Mouse (Mus musculus) forelimb bud, embryonic 11.5 days (tissue): ENCODE measurements at regions not wholly inside any gene's neighbourhood (a gene's known extent, or its start where the extent isn't known, plus 50 kb on each side); places are given as distances from the start of the nearest gene placed in this dataset.

Source experiments
- DNase-seq: peaks from one replicate; pipeline ENCODE4 v3.0.0-alpha.2; 2012; ENCODE audit warnings: low read depth, low spot score

GRCm38 (mm10) chr3:134605356-134605771 is 223.4 kb upstream of the Tacr3 start:
- peak; percentile 28 for DNase-seq

- no peak for DNase-seq
Measured at GRCm38 (mm10) chr3:134610244-134610643, 218.6 kb upstream of the Tacr3 start.

GRCm38 (mm10) chr3:134611516-134612297 is 217.1 kb upstream of the Tacr3 start:
- no peak for DNase-seq

GRCm38 (mm10) chr3:134612298-134612616 is 216.6 kb upstream of the Tacr3 start:
- no peak for DNase-seq

GRCm38 (mm10) chr3:134629166-134630134 is 199.4 kb upstream of the Tacr3 start:
- DNase-seq, result peak; percentile 85

- no peak for DNase-seq
Measured at GRCm38 (mm10) chr3:134630135-134630516, 198.7 kb upstream of the Tacr3 start.

GRCm38 (mm10) chr3:134648727-134649445 is 179.9 kb upstream of the Tacr3 start:
- peak; percentile 46 for DNase-seq

GRCm38 (mm10) chr3:134654051-134654450 is 174.8 kb upstream of the Tacr3 start:
- no peak for DNase-seq

- no peak for DNase-seq
Measured at GRCm38 (mm10) chr3:134694893-134695292, 133.9 kb upstream of the Tacr3 start.

- DNase-seq, result no peak
Measured at GRCm38 (mm10) chr3:134718620-134719019, 110.2 kb upstream of the Tacr3 start.

GRCm38 (mm10) chr3:134735684-134736083 is 93.1 kb upstream of the Tacr3 start:
- DNase-seq, result no peak

- no peak for DNase-seq
Measured at GRCm38 (mm10) chr3:134761108-134761507, 67.7 kb upstream of the Tacr3 start.

GRCm38 (mm10) chr3:134763264-134763936 is 65.4 kb upstream of the Tacr3 start:
- no peak for DNase-seq
